Mouse (Mus musculus) G1E (cell line): ENCODE measurements around the gene Gm45140.

Source experiments
- CTCF ChIP-seq: IDR thresholded peaks from 2 replicates; pipeline ENCODE4 v1.5.1; 2012; ENCODE audit warnings: low read depth, low read length, inconsistent platforms, mixed read lengths
- GATA2 ChIP-seq: IDR thresholded peaks from 2 replicates; pipeline ENCODE4 v1.6.1; 2012; ENCODE audit warnings: low read depth, low read length, inconsistent platforms, borderline replicate concordance
- TAL1 ChIP-seq: conservative IDR thresholded peaks from 2 replicates; pipeline ENCODE4 v1.6.1; 2012; ENCODE audit warnings: low read depth, low read length, inconsistent platforms, mixed read lengths

GRCm38 (mm10) chr6:87797321-87797720 is 38.3 kb downstream of the Gm45140 start:
- TF ChIP-seq GATA2 (no peak), CTCF (no peak), TAL1 (no peak)
